Mouse (Mus musculus): Measurements from ENCODE around the gene Tmem254a. TPM values are rescaled to one million over a fixed set of nuclear protein-coding genes. Genes with fewer than 3 reads are reported as not detected.

Tmem254a gene
- polyA plus RNA-seq, 1 experiment: 3.9 TPM

Other genes starting within 250 kb of the Tmem254a start
- 67.7 and 79.0 TPM in 2 replicates for gene Ppif, start 233.5 kb downstream of the Tmem254a start, polyA plus RNA-seq (2012; ENCODE audit: insufficient read depth, insufficient read length, missing spikeins)
- gene Zcchc24, start 158.6 kb downstream of the Tmem254a start, polyA plus RNA-seq (2012; ENCODE audit: insufficient read depth, insufficient read length, missing spikeins): 29.0 and 42.1 TPM in 2 replicates
- 33.6 and 35.3 TPM in 2 replicates for gene Anxa11, start 85.5 kb downstream of the Tmem254a start, polyA plus RNA-seq (2012; ENCODE audit: insufficient read depth, insufficient read length, missing spikeins)
- 2.8 and 6.4 TPM in 2 replicates for gene Plac9a, start 24.6 kb downstream of the Tmem254a start, polyA plus RNA-seq (2012; ENCODE audit: insufficient read depth, insufficient read length, missing spikeins)
- not detected in 2 replicates for gene Cphx1, start 10.6 kb upstream of the Tmem254a start, polyA plus RNA-seq (2012; ENCODE audit: insufficient read depth, insufficient read length, missing spikeins)
- gene Duxbl1, start 50.9 kb upstream of the Tmem254a start, polyA plus RNA-seq (2012; ENCODE audit: insufficient read depth, insufficient read length, missing spikeins): not detected in 2 replicates
- 12.8 and 46.7 TPM in 2 replicates for gene Gm9780, start 115.0 kb upstream of the Tmem254a start, polyA plus RNA-seq (2012; ENCODE audit: insufficient read depth, insufficient read length, missing spikeins)
- gene Tmem254c, start 139.7 kb upstream of the Tmem254a start, polyA plus RNA-seq (2012; ENCODE audit: insufficient read depth, insufficient read length, missing spikeins): not detected in 2 replicates
- not detected in 2 replicates for gene Cphx2, start 153.8 kb upstream of the Tmem254a start, polyA plus RNA-seq (2012; ENCODE audit: insufficient read depth, insufficient read length, missing spikeins)
- not detected in 2 replicates for gene Cphx3, start 154.6 kb upstream of the Tmem254a start, polyA plus RNA-seq (2012; ENCODE audit: insufficient read depth, insufficient read length, missing spikeins)
- gene Duxbl2, start 190.7 kb upstream of the Tmem254a start, polyA plus RNA-seq (2012; ENCODE audit: insufficient read depth, insufficient read length, missing spikeins): not detected in 2 replicates

Data from brown adipose tissue, adult 24 weeks (tissue).